Mouse (Mus musculus): ENCODE measurements around the gene Tmem9. TPM values are rescaled to one million over a fixed set of nuclear protein-coding genes. Genes with fewer than 3 reads are reported as not detected.

Tmem9 gene
- total and polyA plus RNA-seq, 2 experiments from 2014 or later = 46.0 to 51.2 TPM

- WGBS = 21% methylated on average over 8 of the region's 8 CpGs
- no peaks in the 10 kb centered on the region for H3K27me3 ChIP-seq (ENCODE audit: control insufficient read depth, insufficient read depth, low read length)
- H3K36me3 ChIP-seq (replicated peaks; ENCODE audit: control insufficient read depth, insufficient read depth, low read length) = no peaks in the 10 kb centered on the region
- H3K27ac ChIP-seq (ENCODE audit: low read depth) = no peak overlapping the region
- no peak overlapping the region for H3K4me3 ChIP-seq (ENCODE audit: low read depth, low read length)
- H3K4me2 ChIP-seq (ENCODE audit: low read depth, low read length) = no peak overlapping the region
- no peak for TF ChIP-seq EP300 (IDR thresholded peaks at IDR 0.05; ENCODE audit: low read depth)
- no peak for TF ChIP-seq CTCF (IDR thresholded peaks at IDR 0.05; ENCODE audit: low read depth)
- DNase-seq (ENCODE audit: low spot score) = no peak
- no peak overlapping the region for H3K9ac ChIP-seq (replicated peaks; ENCODE audit: low read depth, low read length)
- peaks cover 5% of the 10 kb centered on the region; the same call in 1 of the 2 replicates for H3K4me1 ChIP-seq (ENCODE audit: control insufficient read depth, insufficient read depth)
- no peaks in the 10 kb centered on the region for H3K9me3 ChIP-seq (replicated peaks; ENCODE audit: control insufficient read depth, low read length)
- ATAC-seq (ENCODE audit: insufficient read depth, low read depth) = no peak
Measured at GRCm38 (mm10) chr1:135999720-136000287, 8.1 kb upstream of the Tmem9 start.

GRCm38 (mm10) chr1:136001438-136001837, 6.5 kb upstream of the Tmem9 start:
- Histone ChIP-seq H3K27me3 (ENCODE audit: control insufficient read depth, insufficient read depth, low read length) (no peaks in the 10 kb centered on the region), H3K4me3 (ENCODE audit: low read depth, low read length) (no peak overlapping the region), H3K9me3 (replicated peaks; ENCODE audit: control insufficient read depth, low read length) (no peaks in the 10 kb centered on the region), H3K27ac (ENCODE audit: low read depth) (no peak overlapping the region), H3K4me1 (ENCODE audit: control insufficient read depth, insufficient read depth) (peaks cover 5% of the 10 kb centered on the region; the same call in 1 of the 2 replicates), H3K4me2 (ENCODE audit: low read depth, low read length) (no peak overlapping the region), H3K36me3 (replicated peaks; ENCODE audit: control insufficient read depth, insufficient read depth, low read length) (no peaks in the 10 kb centered on the region), H3K9ac (replicated peaks; ENCODE audit: low read depth, low read length) (no peak overlapping the region)
- DNase-seq (ENCODE audit: low spot score) = no peak
- TF ChIP-seq CTCF (IDR thresholded peaks at IDR 0.05; ENCODE audit: low read depth) (no peak), EP300 (IDR thresholded peaks at IDR 0.05; ENCODE audit: low read depth) (no peak)
- ATAC-seq (ENCODE audit: insufficient read depth, low read depth) = no peak
- WGBS = 80% methylated on average over 2 of the region's 2 CpGs

DNA sequence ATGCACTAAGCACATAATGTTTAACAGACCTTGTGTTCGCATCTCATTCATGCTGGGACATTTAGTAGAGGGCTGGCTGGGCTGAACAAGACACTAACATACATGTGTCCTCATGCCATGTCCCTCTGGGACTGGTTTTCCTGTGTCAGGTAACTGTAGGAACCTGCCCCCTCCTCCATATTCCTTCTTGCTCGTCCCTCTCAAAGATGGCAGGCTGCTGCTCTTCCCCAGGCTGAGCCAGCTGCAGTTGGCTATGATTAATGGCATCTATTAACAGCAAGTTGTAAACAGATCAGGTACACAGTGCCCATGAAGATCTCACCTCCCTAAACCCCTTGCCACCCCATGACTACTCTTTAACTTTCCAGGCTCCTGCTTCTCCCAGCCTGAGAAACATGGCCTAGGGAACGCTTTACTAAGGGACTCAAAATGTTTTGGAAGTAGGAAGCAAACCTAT, 1.6 kb upstream of the Tmem9 start, which contains the start of gene Igfn1:
Gene Igfn1, minus strand, starts transcription at position 51 of the 457 bp plus-strand sequence.
- ATAC-seq (ENCODE audit: insufficient read depth, low read depth) (no peak), DNase-seq (ENCODE audit: low spot score) (no peak)
- WGBS = 91% methylated on average over 3 of the region's 3 CpGs
- Histone ChIP-seq H3K4me2 (ENCODE audit: low read depth, low read length) (peak within 1 kb of the TSS; percentile 76), H3K36me3 (replicated peaks; ENCODE audit: control insufficient read depth, insufficient read depth, low read length) (no peaks in the 10 kb centered on the region), H3K4me1 (ENCODE audit: control insufficient read depth, insufficient read depth) (0 out of 2 replicates have a peak, but pooled peaks cover 4% of the 10 kb centered on the region), H3K9ac (replicated peaks; ENCODE audit: low read depth, low read length) (no peak within 1 kb of the TSS), H3K9me3 (replicated peaks; ENCODE audit: control insufficient read depth, low read length) (peaks cover 4% of the 10 kb centered on the region), H3K27ac (ENCODE audit: low read depth) (no peak within 1 kb of the TSS), H3K27me3 (ENCODE audit: control insufficient read depth, insufficient read depth, low read length) (no peaks in the 10 kb centered on the region), H3K4me3 (ENCODE audit: low read depth, low read length) (peak within 1 kb of the TSS; percentile 52)
- TF ChIP-seq EP300 (IDR thresholded peaks at IDR 0.05; ENCODE audit: low read depth) (no peak), CTCF (IDR thresholded peaks at IDR 0.05; ENCODE audit: low read depth) (no peak)

- 14% methylated on average over 8 of the region's 8 CpGs for WGBS
- peak; percentile 20; the same call in 1 of the 2 replicates for ATAC-seq (ENCODE audit: insufficient read depth, low read depth)
- TF ChIP-seq EP300 (IDR thresholded peaks at IDR 0.05; ENCODE audit: low read depth) = no peak
- no peak for TF ChIP-seq CTCF (IDR thresholded peaks at IDR 0.05; ENCODE audit: low read depth)
- Histone ChIP-seq H3K4me1 (ENCODE audit: control insufficient read depth, insufficient read depth) (0 out of 2 replicates have a peak, but pooled peaks cover 4% of the 10 kb centered on the region), H3K4me3 (ENCODE audit: low read depth, low read length) (peak overlapping the region; percentile 52), H3K36me3 (replicated peaks; ENCODE audit: control insufficient read depth, insufficient read depth, low read length) (no peaks in the 10 kb centered on the region), H3K27ac (ENCODE audit: low read depth) (no peak overlapping the region), H3K9me3 (replicated peaks; ENCODE audit: control insufficient read depth, low read length) (peaks cover 4% of the 10 kb centered on the region), H3K4me2 (ENCODE audit: low read depth, low read length) (peak overlapping the region; percentile 76), H3K9ac (replicated peaks; ENCODE audit: low read depth, low read length) (no peak overlapping the region), H3K27me3 (ENCODE audit: control insufficient read depth, insufficient read depth, low read length) (no peaks in the 10 kb centered on the region)
- peak; percentile 16 for DNase-seq (ENCODE audit: low spot score)
Measured at GRCm38 (mm10) chr1:136008159-136008533, 196 bp downstream of the Tmem9 start.

GRCm38 (mm10) chr1:136010247-136010646, 2.3 kb downstream of the Tmem9 start:
- Histone ChIP-seq H3K4me1 (ENCODE audit: control insufficient read depth, insufficient read depth) (0 out of 2 replicates have a peak, but pooled peaks cover 4% of the 10 kb centered on the region), H3K9me3 (replicated peaks; ENCODE audit: control insufficient read depth, low read length) (peaks cover 4% of the 10 kb centered on the region), H3K36me3 (replicated peaks; ENCODE audit: control insufficient read depth, insufficient read depth, low read length) (no peaks in the 10 kb centered on the region), H3K4me3 (ENCODE audit: low read depth, low read length) (no peak overlapping the region), H3K4me2 (ENCODE audit: low read depth, low read length) (no peak overlapping the region), H3K27me3 (ENCODE audit: control insufficient read depth, insufficient read depth, low read length) (no peaks in the 10 kb centered on the region), H3K9ac (replicated peaks; ENCODE audit: low read depth, low read length) (no peak overlapping the region), H3K27ac (ENCODE audit: low read depth) (no peak overlapping the region)
- TF ChIP-seq CTCF (IDR thresholded peaks at IDR 0.05; ENCODE audit: low read depth) (no peak), EP300 (IDR thresholded peaks at IDR 0.05; ENCODE audit: low read depth) (no peak)
- DNase-seq (ENCODE audit: low spot score) (no peak), ATAC-seq (ENCODE audit: insufficient read depth, low read depth) (no peak)
- 85% methylated on average over 4 of the region's 4 CpGs for WGBS
